Mouse (Mus musculus) lung, postnatal 10 days (tissue): ENCODE results near the gene Rbm10.

ENCODE experiments used
- DNase-seq: peaks from one replicate; pipeline ENCODE4 v3.0.0; 2021

Rbm10 gene

DNA sequence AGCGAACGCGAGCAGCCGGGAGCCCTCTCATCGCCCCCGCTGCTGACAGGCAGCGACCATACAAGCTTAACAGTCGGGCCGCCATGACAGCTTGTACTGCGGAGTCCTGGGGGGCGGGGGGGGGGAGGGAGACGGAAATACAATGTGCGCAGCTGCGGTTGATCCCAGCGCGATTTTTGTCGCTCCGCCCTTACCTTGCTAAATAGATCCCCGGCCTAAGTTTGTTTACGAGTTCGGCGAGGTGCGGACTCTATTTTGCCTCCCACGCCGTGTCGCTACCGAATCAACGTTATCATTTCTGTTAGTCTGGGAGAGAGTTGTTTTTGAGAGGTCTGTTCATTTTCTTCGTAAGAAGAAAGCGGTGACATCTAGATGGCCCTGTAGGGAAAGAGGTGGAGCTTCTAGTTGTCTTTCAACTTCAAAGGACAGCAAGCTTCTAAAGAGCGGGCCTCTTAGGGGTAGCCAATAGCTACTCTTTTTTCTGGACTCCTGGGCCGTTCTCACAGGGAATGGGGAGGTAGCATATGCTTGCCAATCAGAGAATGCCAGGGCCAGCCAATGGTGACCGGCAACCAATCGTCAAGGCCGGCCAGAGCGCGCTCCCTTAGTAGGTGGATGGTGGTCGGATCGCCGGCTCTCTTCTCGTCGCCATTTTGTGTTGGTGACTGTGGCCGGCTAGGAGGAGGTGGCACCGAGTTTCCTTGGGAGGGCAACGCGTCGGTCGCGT lies at the start of gene Rbm10, which contains the start of gene Ndufb11:
Gene Rbm10, plus strand, starts transcription at position 328 of the 727 bp plus-strand sequence.
Gene Ndufb11, minus strand, starts transcription at position 444 of the 727 bp plus-strand sequence.
- DNase-seq = peak; percentile 87

- DNase-seq = peak; percentile 31
These were observed 46.3 kb upstream of the Rbm10 start for GRCm38 (mm10) chrX:20571024-20571423.

DNA sequence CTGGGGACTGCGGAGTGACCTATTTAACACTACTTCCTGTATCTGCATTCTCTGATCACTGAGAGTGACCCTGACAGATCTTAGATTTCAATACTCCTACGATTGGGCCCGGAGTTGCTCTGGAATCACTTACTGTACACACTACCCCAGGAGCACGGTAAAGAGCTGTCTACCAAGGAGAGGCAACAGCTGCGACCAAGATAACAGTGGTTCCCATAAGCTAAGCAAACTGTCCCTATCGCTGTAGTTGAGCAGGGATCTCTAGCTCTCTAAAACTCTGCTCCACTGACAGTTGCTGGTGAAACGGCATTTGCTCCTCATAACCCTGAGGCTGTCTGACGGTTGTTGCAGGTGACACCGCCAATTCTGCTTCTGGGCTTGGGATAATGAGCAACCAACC lies 44.6 kb upstream of the Rbm10 start:
- no peak for DNase-seq

DNA sequence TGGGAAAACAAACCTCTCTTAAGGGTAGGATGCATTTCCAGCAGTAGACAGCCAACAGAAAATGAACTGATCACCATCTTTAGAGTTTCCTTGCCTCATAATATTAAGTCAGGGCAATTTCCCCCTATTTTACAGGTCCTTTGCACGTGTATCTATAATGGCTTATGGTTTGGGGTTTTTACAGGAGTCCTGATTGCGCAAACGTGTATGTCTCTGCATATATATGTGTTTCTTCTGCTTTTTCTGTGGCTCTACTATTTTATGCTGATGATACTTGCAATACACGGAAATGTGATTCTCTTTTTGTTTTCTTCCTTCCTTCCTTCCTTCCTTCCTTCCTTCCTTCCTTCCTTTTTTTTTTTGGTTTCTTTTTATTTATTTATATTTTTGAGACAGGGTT lies 43.4 kb upstream of the Rbm10 start:
- no peak for DNase-seq

DNA sequence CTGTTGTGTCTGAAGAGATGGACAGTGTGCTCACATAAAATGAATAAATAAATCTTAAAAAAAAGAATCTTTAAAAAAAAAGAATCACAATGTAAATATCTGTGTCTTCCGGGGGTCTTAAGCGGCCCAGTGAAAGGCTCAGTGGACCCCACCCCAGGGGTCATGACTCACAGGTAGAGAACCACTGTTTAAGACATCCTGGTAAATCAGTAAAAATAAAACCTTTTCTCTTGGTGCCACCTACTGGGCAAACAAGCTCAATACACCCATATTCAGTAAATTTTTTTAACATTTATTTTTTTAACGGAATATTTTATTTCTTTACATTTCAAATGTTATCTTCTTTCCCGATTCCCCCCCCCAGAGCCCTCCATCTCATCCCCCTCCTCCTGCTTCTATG lies 29.3 kb upstream of the Rbm10 start:
- peak; percentile 5 for DNase-seq

GRCm38 (mm10) chrX:20608500-20608899 lies 8.8 kb upstream of the Rbm10 start:
- DNase-seq = no peak

DNA sequence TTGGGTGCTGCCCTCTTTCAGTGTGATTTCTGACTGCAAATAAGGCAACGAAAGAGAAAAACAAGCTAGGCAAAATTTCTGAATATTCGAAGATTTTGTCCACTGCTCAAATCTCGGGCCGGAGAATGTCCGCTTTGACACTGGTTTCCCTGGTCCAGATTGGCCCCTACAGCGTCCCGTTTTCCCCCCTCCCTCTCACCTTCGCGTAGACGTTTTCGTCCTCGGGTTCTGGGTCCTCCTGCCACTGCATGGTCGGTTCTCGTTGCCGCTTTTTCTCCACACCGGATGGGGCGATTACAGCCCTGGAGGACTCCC lies 485 bp upstream of the Rbm10 start:
- no peak for DNase-seq

GRCm38 (mm10) chrX:20617903-20618399 lies 648 bp downstream of the Rbm10 start:
- peak; percentile 37 for DNase-seq

DNA sequence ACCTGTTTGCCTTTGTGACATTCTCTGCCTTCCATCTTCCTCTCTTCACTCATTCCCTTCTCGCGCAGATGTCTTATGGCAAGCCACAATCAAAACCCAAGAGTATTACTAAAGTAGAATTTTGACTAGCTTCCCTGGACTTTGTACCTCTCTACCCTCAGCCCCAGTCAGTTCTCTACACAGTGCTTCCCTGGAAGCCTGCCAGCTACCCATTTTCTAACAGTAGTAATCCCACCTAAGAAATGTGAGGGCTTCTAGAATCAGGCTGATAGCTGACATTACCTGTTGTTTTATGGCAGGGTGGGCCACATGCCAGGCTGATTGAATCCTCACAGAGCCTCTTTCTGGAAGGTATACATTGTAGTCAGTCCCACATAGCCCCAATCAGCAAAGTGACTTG lies 20.8 kb downstream of the Rbm10 start:
- no peak for DNase-seq

- no peak for DNase-seq
These were observed 27.5 kb downstream of the Rbm10 start for GRCm38 (mm10) chrX:20644780-20645179.

- DNase-seq = no peak
These were observed 40.3 kb downstream of the Rbm10 start for GRCm38 (mm10) chrX:20657593-20657992.

DNA sequence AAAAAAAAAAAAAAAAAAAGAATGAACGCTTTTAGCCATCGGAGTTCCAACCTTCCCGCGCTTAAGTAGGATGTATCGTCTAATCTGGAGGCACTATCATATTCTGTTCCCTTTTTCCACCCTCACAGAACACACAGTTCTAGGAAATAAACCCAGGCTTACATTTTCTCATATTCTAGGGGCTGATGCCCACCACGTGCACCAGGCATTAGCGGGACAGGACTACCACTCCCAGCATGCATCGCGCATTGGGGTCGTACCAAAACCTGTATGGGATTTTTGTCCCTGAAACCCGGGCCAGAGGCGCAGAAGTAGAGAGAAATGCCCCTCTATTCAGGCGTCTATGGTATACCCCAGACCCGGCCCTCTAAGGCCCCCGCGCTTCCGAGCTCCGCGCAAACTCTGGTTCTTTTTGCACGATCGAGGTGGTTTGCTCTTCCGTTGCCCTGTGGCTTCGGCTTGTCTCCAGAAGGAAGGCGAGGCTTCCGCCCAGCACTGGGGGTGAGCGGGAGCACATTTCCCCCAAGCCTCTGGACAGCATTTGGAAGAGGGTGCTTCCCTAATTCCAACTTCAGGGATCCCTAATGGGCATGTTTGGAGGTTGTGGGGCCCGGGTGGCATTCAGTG lies 40.8 kb downstream of the Rbm10 start, which contains the start of gene Uba1:
Gene Uba1, plus strand, starts transcription at position 301 of the 627 bp plus-strand sequence.
- DNase-seq = peak; percentile 87

DNA sequence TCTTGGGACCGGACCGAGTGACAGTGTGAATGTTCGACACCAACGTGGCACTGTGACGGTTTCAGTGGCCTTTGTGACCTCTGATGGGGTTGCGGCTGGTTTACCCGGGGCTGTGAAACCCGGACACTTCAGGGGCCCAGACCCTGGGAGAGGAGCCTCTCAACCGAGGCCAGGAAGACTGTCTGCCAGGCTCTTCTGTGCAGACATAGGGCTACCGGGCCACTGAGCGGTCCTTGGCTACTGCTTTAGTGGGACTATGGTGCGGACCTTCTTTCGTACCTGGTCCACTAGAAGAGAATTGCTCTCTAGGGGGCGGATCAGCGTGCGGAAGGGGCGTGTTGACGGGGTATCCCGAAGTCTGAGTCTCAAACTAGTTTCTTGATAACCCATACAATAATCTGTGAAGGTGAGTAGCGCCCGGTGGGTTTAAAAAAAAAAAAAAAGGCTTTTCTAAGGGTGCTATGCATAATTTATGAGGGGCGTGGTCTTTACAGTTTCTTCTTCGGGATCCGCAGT lies 41.6 kb downstream of the Rbm10 start:
- peak; percentile 3 for DNase-seq

- DNase-seq = no peak
These were observed 45.0 kb downstream of the Rbm10 start for GRCm38 (mm10) chrX:20662317-20662715.

GRCm38 (mm10) chrX:20662716-20663443 lies 45.6 kb downstream of the Rbm10 start:
- peak; percentile 92 for DNase-seq

DNA sequence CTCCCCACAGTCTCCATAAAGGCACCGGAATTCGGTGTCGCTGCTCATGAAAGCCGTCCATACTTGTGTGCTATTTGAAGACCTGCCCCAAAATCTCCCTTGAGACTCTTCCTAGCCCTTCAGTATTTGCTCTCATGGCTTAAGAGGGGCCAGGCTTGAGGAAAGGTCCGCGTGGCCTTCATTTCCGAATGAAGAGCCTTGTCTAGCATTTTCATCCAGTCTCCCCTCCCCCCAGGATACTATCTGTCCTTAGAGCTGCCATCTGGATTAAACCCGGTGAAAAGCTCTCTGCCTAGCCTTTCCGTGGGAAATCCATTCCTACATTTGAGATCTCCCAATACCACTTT lies 46.1 kb downstream of the Rbm10 start:
- peak; percentile 13 for DNase-seq

- DNase-seq = peak; percentile 95
These were observed 70.3 kb downstream of the Rbm10 start, which contains the start of gene Cdk16 for GRCm38 (mm10) chrX:20687519-20688067. Gene Cdk16 (plus strand): TSS chrX:20687954.

DNA sequence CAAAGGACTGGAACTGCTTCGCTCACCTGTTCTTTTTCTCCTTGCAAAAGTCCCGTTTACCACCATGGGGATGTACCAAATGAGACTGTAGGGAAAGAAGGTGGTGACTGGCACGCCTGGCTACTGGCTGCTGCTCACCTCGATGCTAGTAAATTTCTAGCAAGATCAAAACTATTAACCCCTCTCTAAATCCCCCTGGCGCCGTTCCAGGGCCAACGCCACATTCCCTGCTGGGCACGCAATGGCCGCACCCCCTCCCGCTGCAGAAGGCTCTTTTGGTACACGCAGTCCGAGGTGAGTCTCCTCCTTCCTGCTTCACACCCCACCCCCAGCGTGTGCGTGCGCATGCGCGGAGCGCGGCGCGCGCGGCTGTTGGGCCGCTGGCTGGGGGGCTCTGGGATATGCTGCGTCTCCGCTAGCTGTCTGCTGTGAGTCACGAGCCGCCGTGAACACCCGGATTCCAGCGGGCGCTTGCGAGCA lies 70.8 kb downstream of the Rbm10 start:
- DNase-seq = peak; percentile 89

- peak; percentile 81 for DNase-seq
These were observed 71.3 kb downstream of the Rbm10 start for GRCm38 (mm10) chrX:20688615-20689014.

DNA sequence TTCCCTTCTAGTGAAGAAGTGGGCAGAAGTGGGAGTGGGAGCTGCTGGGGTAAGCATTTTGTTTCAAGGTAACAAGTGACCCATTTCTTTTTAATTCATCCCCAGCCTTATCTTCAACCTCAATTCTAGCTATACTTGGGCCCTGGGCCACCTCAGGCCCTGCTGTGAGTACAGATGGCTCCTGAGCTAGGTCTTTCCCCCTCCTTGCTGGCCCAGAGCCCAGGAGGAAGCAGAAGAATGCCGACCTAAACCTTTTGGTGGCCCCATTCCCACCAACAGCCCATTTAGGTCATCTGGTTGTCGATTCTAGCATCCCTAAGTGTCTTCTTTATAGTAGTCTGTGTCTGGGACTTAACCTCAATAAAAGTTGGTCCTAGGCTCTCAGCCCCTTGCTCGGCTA lies 74.3 kb downstream of the Rbm10 start:
- DNase-seq = no peak

DNA sequence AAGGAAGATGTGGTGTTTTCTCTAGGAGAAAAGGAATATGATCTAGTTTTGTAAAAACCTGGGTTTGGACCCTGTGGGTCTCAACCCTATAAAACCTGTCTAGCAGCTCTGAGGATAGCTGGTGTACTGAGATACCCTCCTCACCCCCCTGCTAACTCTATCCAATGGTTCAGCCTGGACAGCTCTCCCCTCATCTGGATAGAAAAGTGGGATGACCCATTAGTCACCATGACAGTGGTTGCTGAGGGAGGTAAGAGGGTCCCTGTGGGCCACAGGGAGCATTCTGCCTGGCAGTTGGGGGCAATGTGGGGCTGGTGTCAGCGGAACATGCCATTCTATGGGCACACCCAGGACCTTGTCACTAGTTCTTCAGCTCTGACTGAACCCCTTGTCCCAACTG lies 75.3 kb downstream of the Rbm10 start:
- DNase-seq = no peak

- DNase-seq = no peak
These were observed 78.5 kb downstream of the Rbm10 start for GRCm38 (mm10) chrX:20695842-20696241.
